Comparison of ENCODE assay signal across 19 mouse cellular contexts in the genomic region with DNA sequence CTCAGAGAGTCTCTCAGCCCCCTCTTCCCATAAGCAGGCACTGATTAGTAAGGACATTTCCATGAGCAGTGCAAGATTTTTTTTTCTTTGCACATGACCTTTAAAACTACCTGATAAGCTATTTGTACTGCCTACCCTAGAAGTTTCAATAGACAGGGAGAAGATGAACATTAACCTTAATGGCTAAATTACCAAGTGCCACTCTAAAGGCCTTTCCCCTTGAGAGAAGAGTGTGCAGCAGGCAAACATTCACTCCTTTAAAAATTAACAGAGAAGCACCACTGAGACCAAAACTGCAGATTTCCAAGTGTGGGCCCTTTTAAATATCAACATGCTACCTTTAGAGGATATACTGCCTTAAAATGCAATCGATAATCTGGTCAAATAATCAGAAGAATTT.
"Had no signal": no experiment of that assay in that cellular context is flagged by ENCODE, and none has a peak within 500 bp of the region (broad histone marks: within the 10 kb centered on the region; RNA-seq: fewer than 3 reads in every experiment).

No protein-coding gene starts in this region.

- H3K9me3 ChIP-seq: midbrain, embryonic 10.5 days; midbrain, embryonic 12.5 days; neural tube, embryonic 13.5 days; neural tube, embryonic 15.5 days had no signal

- H3K36me3 ChIP-seq: midbrain, embryonic 10.5 days; midbrain, embryonic 12.5 days; neural tube, embryonic 13.5 days; neural tube, embryonic 15.5 days had no signal

- H3K27ac ChIP-seq: midbrain, embryonic 10.5 days; midbrain, embryonic 12.5 days; neural tube, embryonic 13.5 days; neural tube, embryonic 15.5 days had no signal

- H3K27me3 ChIP-seq: neural tube, embryonic 13.5 days; neural tube, embryonic 15.5 days had no signal

- H3K9ac ChIP-seq: lung, embryonic 14.5 days; midbrain, embryonic 12.5 days; neural tube, embryonic 13.5 days; neural tube, embryonic 15.5 days had no signal

- H3K4me3 ChIP-seq: midbrain, embryonic 10.5 days; midbrain, embryonic 12.5 days; myocyte; neural tube, embryonic 13.5 days; neural tube, embryonic 15.5 days had no signal

- DNase-seq: lung, adult 18-20 months; lung, embryonic 14.5 days; lung, postnatal 10 days; lung, postnatal 4 days; midbrain, embryonic 14.5 days; retina, postnatal 1 day; right cerebral cortex, adult 18-20 months; right cerebral cortex, postnatal 25 days; right cerebral cortex, postnatal 4 days; spleen, adult 18-20 months; thymus, adult 18-20 months; thymus, postnatal 14 days; thymus, postnatal 36 days had no signal

- ATAC-seq: midbrain, embryonic 16.5 days had no signal

- H3K4me2 ChIP-seq: lung, embryonic 14.5 days; midbrain, embryonic 12.5 days; neural tube, embryonic 13.5 days; neural tube, embryonic 15.5 days had no signal

- H3K4me1 ChIP-seq: midbrain, embryonic 10.5 days; midbrain, embryonic 12.5 days; neural tube, embryonic 13.5 days; neural tube, embryonic 15.5 days had no signal
